Mouse (Mus musculus) forebrain, postnatal 0 days (tissue): Measurements from ENCODE around the gene Wdr83os. TPM values are rescaled to one million over a fixed set of nuclear protein-coding genes. Genes with fewer than 3 reads are reported as not detected.

Experiments used
- ATAC-seq: fragments of 200-750 bp; cut with Nextera tagmentation; 2 replicates; pipeline ENCODE4 v1.8.0; 2017; ENCODE audit warnings: mild to moderate bottlenecking, moderate library complexity
- DNase-seq: peaks from one replicate; pipeline ENCODE4 v3.0.0-alpha.2; 2015
- H3K27ac ChIP-seq: fragments of 300-500 bp; sonication (generic); 2 replicates; pipeline ENCODE4 v1.5.1; 2014; ENCODE audit warnings: low read depth, mild to moderate bottlenecking, antibody characterized with exemption, low read length, moderate library complexity, mixed read lengths
- H3K27me3 ChIP-seq: fragments of 300-500 bp; sonication (generic); 2 replicates; pipeline ENCODE4 v1.6.1; 2014; ENCODE audit warnings: mild to moderate bottlenecking, low read length, mixed read lengths; ENCODE audit not compliant: insufficient read depth
- H3K36me3 ChIP-seq: fragments of 300-500 bp; sonication (generic); 2 replicates; pipeline ENCODE4 v1.6.1; 2014; ENCODE audit warnings: mild to moderate bottlenecking, moderate library complexity; ENCODE audit not compliant: insufficient read depth
- H3K4me1 ChIP-seq: fragments of 300-500 bp; sonication (generic); 2 replicates; pipeline ENCODE4 v1.6.1; 2014; ENCODE audit warnings: antibody characterized with exemption; ENCODE audit not compliant: insufficient read depth
- H3K4me2 ChIP-seq: fragments of 300-500 bp; sonication (generic); 2 replicates; pipeline ENCODE4 v1.6.1; 2014; ENCODE audit warnings: low read depth, mild to moderate bottlenecking, moderate library complexity
- H3K4me3 ChIP-seq: fragments of 300-500 bp; sonication (generic); 2 replicates; pipeline ENCODE4 v1.5.1; 2014; ENCODE audit warnings: low read depth, low read length, mixed read lengths
- H3K9ac ChIP-seq: fragments of 300-500 bp; sonication (generic); 2 replicates; pipeline ENCODE4 v1.6.1; 2014; ENCODE audit warnings: mild to moderate bottlenecking
- H3K9me3 ChIP-seq: fragments of 300-500 bp; sonication (generic); 2 replicates; pipeline ENCODE4 v1.6.1; 2016; ENCODE audit warnings: low read length
- CTCF ChIP-seq: sonication (generic); IDR thresholded peaks from 2 replicates; pipeline ENCODE4 v1.5.1; 2016; ENCODE audit warnings: antibody characterized with exemption, control low read depth, low read depth
- WGBS: fragments of 180-500 bp; shearing (Covaris S2); extraction: QIAGEN DNeasy Blood & Tissue Kit; methylation state at CpG from one replicate; pipeline ENCODE4 v1.1.7; 2014; 5-methylcytosine and 5-hydroxymethylcytosine counted together
- polyA plus RNA-seq: library from polyadenylated mRNA; unstranded; fragments of >200 nt; fragmentation: Nextera tagmentation; extraction: Ambion mirVana; gene quantifications from 2 replicates; pipeline ENCODE4 v1.2.1, GENCODE M21; 2015
- total RNA-seq: library from RNA; depleted of rRNA; stranded (reverse); fragments of >200 nt; gene quantifications from 2 replicates; pipeline ENCODE4 v1.2.3, GENCODE M21; 2014

Gene Wdr83os
- total and polyA plus RNA-seq, 2 experiments from 2014 or later = 80.8 to 171 TPM

- DNase-seq = no peak
- Histone ChIP-seq H3K4me1 (no peaks in the 10 kb centered on the region), H3K9ac (no peak overlapping the region), H3K36me3 (peaks cover 44% of the 10 kb centered on the region), H3K9me3 (no peaks in the 10 kb centered on the region), H3K4me3 (no peak overlapping the region), H3K27me3 (no peaks in the 10 kb centered on the region), H3K27ac (no peak overlapping the region), H3K4me2 (no peak overlapping the region)
- WGBS = 40% methylated on average over 21 of the region's 21 CpGs
- ATAC-seq = no peak
- no peak for TF ChIP-seq CTCF
Observed at GRCm38 (mm10) chr8:85091526-85092090, 11.1 kb downstream of the Wdr83os start.

DNA sequence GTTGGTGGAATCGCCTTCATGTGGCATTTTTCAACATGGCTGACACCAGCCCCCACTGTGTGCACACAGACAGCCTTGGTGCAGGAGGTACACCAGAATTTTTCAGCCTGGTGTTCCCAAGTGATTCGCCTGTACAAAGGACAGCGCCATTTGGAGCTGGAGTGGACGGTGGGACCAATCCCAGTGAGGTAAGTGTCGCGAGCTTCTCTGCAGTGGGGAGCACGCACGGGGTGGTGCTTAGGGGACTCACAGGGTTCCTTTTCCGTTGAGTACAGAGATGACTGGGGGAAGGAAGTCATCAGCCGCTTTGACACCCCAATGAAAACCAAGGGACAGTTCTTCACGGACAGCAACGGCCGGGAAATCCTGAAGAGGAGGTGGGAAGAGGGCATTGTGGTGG is 14.5 kb downstream of the Wdr83os start:
- DNase-seq (no peak), ATAC-seq (no peak)
- Histone ChIP-seq H3K27me3 (no peaks in the 10 kb centered on the region), H3K27ac (no peak overlapping the region), H3K9ac (no peak overlapping the region), H3K9me3 (no peaks in the 10 kb centered on the region), H3K4me3 (no peak overlapping the region), H3K4me2 (no peak overlapping the region), H3K4me1 (no peaks in the 10 kb centered on the region), H3K36me3 (peaks cover 46% of the 10 kb centered on the region)
- WGBS = 94% methylated on average over 13 of the region's 13 CpGs
- TF ChIP-seq CTCF = no peak

DNA sequence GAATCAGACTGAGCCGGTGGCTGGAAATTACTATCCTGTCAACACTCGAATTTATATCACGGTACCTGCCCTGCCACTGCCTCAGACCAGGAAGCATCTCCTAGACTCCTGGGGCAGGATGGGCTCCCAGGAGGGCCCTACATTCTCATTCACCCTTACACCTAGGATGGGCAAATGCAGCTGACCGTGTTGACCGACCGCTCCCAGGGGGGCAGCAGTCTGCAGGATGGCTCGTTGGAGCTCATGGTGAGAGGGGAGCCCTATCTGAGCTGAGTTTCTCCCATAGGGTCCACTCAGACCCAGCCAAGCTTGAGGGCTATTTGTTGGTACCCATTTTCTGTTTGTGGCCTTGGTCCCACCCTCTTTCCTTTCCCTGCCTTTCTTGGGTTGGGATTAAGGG is 15.0 kb downstream of the Wdr83os start:
- ATAC-seq (no peak), DNase-seq (no peak)
- Histone ChIP-seq H3K4me2 (no peak overlapping the region), H3K9ac (no peak overlapping the region), H3K36me3 (peaks cover 46% of the 10 kb centered on the region), H3K4me1 (no peaks in the 10 kb centered on the region), H3K4me3 (no peak overlapping the region), H3K27me3 (no peaks in the 10 kb centered on the region), H3K9me3 (no peaks in the 10 kb centered on the region), H3K27ac (no peak overlapping the region)
- WGBS = 96% methylated on average over 7 of the region's 7 CpGs
- TF ChIP-seq CTCF = no peak

DNA sequence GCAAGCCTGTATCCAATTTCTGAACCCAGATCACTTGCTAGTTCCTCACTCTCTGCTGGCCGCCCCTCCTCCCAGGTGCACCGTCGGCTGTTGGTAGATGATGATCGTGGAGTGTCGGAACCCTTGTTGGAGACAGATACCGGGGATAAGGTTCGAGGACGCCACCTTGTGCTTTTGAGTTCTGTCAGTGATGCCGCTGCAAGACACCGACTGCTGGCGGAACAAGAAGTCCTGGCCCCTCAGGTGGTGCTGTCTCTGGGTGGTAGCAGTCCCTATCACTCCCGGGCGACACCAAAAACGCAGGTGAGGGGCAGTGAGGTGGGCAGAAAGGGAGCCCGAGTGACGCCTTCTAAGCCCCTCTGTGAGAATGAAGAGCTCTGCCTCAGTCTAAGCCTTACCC is 15.7 kb downstream of the Wdr83os start:
- 95% methylated on average over 16 of the region's 16 CpGs for WGBS
- Histone ChIP-seq H3K9ac (no peak overlapping the region), H3K4me3 (no peak overlapping the region), H3K36me3 (peaks cover 46% of the 10 kb centered on the region), H3K4me1 (no peaks in the 10 kb centered on the region), H3K4me2 (no peak overlapping the region), H3K9me3 (no peaks in the 10 kb centered on the region), H3K27ac (no peak overlapping the region), H3K27me3 (no peaks in the 10 kb centered on the region)
- DNase-seq (no peak), ATAC-seq (no peak)
- TF ChIP-seq CTCF = no peak

DNA sequence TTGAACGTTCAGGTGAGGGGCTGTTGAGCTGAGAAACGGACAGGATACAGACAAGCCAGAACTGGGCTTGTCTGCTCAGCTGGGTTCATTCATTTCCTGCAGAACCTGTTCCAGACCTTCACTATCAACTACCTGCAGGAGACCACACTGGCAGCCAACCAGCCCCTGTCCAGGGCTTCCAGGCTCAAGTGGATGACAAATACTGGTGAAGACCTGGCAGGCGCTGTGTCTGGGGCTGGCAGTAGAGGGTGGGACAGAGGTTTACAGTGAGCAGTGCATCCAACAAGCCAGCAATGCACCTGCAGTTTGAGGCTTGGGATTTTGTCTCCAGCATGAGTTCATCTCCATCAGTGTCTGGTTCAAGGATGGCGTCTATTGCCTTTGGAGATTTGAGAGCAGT is 16.3 kb downstream of the Wdr83os start:
- Histone ChIP-seq H3K4me2 (no peak overlapping the region), H3K9me3 (no peaks in the 10 kb centered on the region), H3K27ac (no peak overlapping the region), H3K9ac (no peak overlapping the region), H3K27me3 (no peaks in the 10 kb centered on the region), H3K4me1 (no peaks in the 10 kb centered on the region), H3K4me3 (no peak overlapping the region), H3K36me3 (peaks cover 46% of the 10 kb centered on the region)
- DNase-seq = no peak
- 90% methylated on average over 4 of the region's 4 CpGs for WGBS
- no peak for ATAC-seq
- TF ChIP-seq CTCF = no peak

DNA sequence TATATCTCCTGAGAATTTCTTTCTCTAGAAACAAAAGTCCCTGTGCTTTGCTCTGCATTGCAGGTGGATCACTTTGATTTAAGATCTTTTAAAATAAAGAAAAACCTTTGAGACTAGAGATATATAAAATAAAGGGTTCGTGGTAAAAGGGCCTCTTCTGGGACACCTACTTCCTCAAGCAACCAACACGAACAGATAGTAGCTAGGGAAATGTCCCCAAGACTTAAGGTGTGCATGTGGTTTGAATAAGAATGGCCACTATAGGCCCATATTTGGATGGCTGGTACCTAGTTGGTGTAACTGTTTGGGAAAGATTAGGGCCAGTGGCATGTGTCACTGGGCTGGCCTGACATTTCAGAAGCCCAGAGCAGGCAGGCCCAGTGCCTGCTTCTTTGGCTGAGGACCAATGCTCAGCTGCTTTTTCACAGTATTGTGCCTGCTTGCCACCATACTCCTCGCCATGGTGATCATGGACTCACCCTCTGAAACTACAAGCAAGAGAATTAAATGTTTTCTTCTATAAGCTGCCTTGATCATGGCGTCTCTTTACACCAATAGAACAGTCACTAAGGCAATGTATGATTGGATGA is 19.6 kb downstream of the Wdr83os start:
- H3K9ac ChIP-seq = no peak overlapping the region
- no peaks in the 10 kb centered on the region for H3K9me3 ChIP-seq
- DNase-seq = no peak
- ATAC-seq = no peak
- H3K4me3 ChIP-seq = no peak overlapping the region
- 84% methylated on average over 4 of the region's 4 CpGs for WGBS
- no peak overlapping the region for H3K4me2 ChIP-seq
- H3K27me3 ChIP-seq = no peaks in the 10 kb centered on the region
- TF ChIP-seq CTCF = no peak
- H3K4me1 ChIP-seq = no peaks in the 10 kb centered on the region
- no peak overlapping the region for H3K27ac ChIP-seq
- peaks cover 30% of the 10 kb centered on the region for H3K36me3 ChIP-seq

GRCm38 (mm10) chr8:85113241-85113640 is 32.7 kb downstream of the Wdr83os start:
- Histone ChIP-seq H3K9me3 (no peaks in the 10 kb centered on the region), H3K4me3 (no peak overlapping the region), H3K4me1 (no peaks in the 10 kb centered on the region), H3K4me2 (no peak overlapping the region), H3K27ac (no peak overlapping the region), H3K9ac (no peak overlapping the region), H3K36me3 (peaks cover 26% of the 10 kb centered on the region), H3K27me3 (no peaks in the 10 kb centered on the region)
- 97% methylated on average over 10 of the region's 10 CpGs for WGBS
- TF ChIP-seq CTCF = no peak
- DNase-seq (no peak), ATAC-seq (no peak)
